Mouse (Mus musculus): ENCODE results near the gene Ide.

The Ide gene

DNA sequence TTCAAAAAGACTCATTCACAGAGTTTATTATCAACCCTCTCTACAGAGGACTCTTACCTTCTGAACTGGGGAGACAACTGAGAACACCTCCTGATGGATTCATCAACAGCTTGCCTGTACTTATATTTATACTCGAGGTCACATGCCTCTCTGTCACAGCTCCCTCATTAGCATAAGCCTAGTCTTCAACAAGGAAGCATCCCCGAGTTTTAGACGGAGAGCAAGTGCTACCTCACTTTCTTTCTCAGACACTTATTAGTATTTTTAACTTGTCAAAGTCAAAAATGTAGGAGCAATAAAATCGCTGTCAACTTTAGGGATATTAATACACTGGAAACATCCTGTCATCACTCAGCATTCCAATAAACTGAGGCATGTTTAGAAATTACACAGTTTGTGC, at the start of gene Ide:
Gene Ide, minus strand, starts transcription at position 101 of the 400 bp plus-strand sequence.
- DNase-seq, result no peak

DNA sequence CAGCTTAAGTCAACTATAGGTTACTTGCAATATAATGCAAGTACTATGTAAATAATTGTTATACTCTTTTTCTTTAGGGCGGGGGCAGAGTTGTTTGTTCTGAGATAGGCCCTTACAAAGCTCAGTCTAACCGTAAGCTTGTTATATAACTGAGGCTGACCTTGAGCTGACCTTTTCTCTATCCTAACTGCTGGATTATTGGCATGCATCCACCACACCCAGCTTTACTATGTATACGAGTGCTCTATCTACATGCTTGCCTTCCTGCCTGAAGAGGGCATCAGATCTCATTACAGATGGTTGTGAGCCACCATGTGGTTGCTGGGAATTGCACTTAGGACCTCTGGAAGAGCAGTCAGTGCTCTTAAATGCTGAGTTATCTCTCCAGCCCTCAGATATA, 48.5 kb upstream of the Ide start:
- DNase-seq, result no peak

DNA sequence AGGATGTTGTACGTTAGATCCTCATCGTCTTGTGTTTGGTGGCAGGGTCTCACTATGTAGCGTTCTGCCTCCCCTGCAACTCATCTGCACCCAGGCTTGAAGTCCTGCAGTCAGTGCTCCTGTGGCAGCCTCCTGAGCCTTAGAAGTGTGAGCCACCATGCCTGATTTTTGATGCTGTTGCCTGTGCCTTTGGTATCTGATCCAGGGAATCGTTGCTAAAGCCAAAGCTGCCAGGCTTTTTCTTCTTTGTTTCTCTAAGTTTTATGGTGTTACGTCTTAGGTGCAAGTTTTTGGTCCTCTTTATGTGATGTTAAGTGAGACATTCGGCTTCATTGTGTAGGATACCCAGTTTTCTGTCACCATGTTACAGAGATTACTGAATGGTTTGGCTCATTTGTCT, 41.2 kb upstream of the Ide start:
- DNase-seq, result no peak

DNA sequence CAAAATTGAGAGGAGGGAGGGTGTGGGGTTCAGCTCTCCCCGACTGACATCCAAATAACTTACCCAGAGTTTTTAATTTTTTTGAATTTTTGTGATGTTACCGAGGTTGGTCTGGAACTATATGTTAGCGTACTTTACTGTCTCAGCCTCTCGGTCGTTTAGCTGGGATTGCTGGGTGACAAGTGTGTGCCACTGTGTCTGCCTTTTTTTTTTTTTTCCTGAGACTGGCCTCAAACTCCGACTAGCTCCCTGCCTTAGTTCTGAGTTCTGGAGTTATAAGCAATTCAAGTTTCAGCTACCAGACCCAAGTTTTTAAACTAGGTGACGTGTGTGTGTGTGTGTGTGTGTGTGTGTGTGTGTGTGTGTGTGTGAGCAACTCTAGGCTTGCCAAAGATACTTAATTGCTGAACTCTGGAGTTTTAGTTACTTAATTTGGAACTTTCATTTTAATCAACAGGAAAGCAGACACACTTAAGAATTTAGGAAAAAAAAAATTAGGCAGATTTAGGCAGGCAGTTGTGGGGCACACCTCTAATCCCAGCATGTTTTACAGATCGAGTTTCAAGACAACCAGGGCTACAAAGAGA, 39.8 kb upstream of the Ide start:
- DNase-seq, result no peak

- no peak for DNase-seq
Observed at GRCm38 (mm10) chr19:37376841-37377240, 39.2 kb upstream of the Ide start.

DNA sequence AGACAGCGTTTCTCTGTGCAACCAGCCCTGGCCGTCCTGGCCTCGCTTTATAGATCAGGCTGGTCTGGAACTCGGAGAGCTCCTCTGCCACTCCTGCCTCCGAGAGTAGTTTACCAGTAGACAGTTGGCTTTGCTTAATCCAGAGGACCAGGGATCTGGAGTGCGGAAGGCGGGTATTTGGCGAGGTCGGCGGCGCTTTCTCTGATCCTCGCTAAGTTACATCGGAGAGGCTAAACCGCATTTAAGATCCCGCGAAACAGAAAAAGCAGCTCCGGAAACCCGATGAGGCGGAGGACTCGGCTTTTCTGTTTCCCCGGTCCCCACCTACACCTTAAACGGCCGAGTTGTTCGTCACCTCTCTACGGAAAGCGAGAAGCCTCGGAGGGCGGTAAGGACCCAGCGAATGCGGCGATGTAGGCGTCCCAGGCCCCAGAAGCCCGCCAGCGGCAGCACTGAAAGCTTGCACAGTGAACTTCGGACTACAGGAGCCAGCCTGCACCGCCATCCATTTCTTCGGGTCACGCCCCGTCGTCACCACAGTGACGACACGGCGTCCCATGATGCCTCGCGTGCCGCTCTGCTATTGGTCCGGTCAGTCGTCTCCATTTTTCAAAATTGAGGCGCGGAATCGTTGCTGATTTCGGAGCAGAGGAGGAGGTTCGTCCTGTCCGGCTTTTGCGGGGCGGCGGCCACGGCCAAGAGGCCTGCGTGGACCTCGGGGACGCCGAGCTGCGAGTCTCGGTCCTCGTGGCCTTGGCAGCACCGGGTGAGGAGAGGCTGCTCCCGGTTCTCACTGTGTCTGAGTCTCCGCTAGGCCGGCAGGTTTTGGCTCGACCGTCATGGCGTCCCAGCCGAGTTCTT, 38.3 kb upstream of the Ide start, which contains the start of gene Kif11:
Gene Kif11, plus strand, starts transcription at position 649 of the 861 bp plus-strand sequence.
- peak; percentile 98 for DNase-seq

DNA sequence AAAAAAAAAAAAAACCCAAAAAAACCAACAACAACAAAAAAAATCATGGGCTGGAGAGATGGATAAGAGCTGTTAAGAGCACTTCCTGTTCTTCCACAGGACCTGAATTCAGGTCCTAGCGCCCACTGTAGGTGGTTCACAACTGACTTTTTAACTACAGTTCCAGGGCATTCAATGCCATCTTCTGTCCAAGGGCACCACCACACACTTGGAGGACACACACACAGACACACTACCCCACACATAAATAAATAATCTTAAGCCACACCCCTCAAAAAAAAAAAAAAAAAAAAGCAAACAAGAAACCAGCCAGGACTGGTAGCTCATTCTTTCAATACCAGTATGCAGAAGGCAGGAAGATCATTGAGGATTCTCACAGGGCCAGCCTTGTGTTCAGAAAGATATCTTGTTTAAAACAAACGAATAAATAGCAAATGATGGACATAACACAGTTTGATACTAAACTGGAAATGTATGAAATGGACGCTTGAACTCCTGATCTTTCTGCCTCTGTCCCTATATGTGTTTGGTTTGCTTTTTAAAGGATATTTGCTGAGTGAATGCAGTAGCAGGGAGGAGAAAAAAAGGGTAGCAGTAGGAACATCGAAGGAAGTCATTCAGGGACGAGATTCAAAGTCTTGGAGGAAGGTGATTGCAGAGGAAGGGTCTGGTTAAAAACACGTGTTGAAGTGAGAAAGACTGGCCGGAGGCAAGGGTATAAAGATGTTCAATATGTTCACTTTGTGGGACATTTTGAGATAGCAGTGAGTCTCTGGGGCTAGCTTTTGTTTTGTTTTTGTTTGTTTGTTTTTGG, 37.5 kb upstream of the Ide start:
- DNase-seq, result no peak

GRCm38 (mm10) chr19:37370356-37370755, 32.7 kb upstream of the Ide start:
- peak; percentile 12 for DNase-seq

- DNase-seq, result no peak
Observed at GRCm38 (mm10) chr19:37369921-37370320, 32.3 kb upstream of the Ide start.

GRCm38 (mm10) chr19:37368990-37369389, 31.3 kb upstream of the Ide start:
- DNase-seq, result no peak

DNA sequence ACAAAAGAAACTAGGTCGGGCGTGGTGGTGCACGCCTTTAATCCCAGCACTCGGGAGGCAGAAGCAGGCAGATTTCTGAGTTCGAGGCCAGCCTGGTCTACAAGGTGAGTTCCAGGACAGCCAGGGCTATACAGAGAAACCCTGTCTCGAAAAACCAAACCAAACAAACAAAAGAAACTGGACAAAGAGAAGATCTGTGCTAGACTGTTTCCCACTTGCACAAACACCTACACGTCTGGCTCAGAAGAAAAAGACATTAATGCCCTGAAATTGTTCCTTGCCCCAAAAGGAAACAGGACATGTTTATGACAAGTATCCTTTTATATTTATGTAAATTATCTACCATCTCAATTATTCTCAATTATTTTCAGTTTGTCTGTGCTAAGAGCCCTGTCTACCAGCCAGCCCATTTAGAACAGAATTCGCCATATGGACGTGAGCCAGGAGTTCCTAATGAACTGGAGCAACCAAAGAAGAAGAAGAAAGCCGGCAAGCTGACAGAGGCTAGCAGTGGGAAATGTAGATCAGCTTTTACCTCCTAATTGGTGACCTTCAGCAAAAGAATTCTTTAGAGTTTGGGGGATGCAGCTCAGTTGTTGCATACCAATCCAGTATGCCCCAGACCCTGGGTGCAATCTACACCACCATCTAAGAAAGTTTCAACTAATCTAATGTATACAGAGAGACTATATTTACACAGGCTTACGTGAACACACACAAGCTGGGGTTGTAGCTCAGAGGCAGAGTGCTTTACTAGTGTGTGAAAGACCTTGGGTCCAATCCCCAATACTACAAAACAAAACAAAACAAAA, 25.7 kb upstream of the Ide start:
- no peak for DNase-seq

GRCm38 (mm10) chr19:37362545-37362944, 24.9 kb upstream of the Ide start:
- DNase-seq, result no peak

DNA sequence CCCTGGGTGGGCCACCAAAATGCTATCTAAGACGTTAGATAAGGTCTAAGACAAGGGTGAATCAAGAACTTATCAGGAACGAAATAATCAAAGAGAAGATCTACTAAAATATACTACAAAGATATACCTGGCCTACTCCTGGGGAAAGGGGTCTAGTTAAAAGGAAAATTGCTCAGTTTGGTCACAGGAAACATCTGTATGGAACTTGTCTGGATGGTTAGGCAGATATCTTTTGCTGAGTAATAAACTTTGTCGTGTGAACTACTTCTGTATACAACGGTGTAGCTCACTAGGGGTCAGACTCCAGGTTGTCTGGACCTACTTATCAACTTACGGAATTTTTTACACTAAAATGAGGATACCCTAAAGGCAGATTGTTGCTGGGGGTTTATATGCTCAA, 22.4 kb upstream of the Ide start:
- no peak for DNase-seq

- no peak for DNase-seq
Observed at GRCm38 (mm10) chr19:37353331-37353730, 15.7 kb upstream of the Ide start.

DNA sequence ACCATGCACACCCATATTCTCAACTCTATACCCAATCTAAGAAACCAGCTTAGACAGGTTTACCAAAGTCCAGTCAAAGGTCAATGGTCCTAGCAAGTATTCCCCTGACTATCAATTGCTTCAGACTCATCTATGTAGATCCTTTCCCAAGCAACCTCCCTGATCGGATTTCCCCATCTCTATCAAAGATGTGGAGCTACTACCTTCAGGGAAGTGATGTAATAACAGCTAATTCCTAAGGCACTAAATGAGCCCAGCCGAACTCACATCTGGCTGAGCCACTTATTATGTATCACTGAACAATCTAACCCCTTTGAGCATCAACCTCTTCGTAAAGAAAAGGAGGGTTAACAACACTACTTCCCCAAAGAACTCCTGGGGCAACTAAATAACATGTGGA, 15.1 kb upstream of the Ide start:
- DNase-seq, result no peak

- DNase-seq, result no peak
Observed at GRCm38 (mm10) chr19:37348952-37349351, 11.3 kb upstream of the Ide start.

DNA sequence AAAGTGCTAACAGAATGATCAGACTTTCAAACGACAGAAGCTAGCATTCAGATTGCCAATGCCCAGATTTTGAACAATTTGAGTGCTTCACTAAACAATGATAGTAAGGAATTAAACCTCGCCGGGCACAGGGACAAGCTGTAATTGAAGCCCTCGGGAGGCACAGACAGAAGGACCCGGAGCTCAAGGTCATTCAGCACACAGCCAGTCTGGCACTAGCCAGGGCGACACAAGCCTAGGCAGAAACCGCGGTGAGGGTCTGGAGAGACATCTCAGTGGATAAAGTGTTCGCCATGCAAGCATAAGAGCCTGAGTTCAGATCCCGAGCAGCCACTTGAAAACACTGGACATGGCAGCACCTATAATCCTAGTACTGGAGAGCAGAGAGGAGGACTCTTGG, 10.7 kb upstream of the Ide start:
- DNase-seq, result no peak

DNA sequence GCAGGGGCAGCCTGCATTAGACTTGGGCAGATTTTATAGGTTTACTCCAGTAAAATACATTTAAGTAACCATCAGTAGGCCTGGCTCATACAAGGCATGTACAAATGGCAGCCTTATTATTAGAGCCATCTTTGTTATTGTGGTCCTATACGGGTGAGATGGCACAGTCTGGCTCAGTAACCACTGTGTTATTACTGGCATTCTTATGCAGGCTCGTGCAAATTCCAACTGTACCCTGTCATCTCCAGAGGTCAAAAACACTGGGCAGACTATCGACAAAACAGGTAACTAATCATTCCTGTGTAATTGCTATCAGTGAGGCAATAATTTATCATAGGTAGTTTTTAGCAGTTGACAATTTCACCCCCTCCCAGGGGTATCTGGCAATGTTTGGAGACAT, 8.6 kb upstream of the Ide start:
- no peak for DNase-seq

DNA sequence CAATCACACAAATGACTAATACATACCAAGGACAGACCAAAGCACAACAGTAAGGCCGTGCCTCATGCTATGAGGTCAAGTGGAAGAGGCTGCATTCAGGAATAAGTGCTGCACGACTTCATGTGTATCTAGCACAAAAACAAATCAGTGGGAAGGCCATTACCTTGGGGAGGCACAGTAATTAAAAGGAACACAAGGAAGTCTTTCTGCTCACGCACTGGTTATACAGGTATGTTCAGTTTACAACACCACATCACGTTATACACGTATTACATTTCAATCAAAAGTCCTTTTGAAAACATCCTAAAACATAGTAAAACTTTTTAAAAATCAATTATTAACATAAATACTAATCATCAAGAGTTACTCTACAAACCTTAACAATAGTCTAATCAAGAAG, 6.2 kb upstream of the Ide start:
- no peak for DNase-seq

GRCm38 (mm10) chr19:37340931-37341330, 3.3 kb upstream of the Ide start:
- DNase-seq, result no peak

DNA sequence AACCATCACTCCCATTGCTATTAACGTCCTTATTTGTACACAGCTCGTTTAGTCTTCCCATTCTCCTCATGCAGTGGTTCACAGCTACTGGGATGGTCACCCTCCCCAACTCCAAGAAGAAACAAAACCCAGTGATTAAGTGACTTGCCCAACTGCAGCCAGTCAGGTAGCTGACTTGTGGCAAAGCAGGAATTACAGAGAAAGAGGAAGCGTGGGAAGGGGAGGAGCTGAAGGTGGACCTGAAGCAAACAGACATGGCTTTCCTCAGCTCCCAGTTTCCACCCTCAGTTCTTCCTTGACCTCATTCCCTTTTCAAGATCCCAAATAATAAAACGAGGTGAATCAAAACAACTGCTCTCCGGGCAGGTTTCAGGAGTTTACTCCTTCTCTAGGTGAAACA, 2.8 kb upstream of the Ide start:
- DNase-seq, result no peak

GRCm38 (mm10) chr19:37335392-37335791, 2.3 kb downstream of the Ide start:
- DNase-seq, result no peak

DNA sequence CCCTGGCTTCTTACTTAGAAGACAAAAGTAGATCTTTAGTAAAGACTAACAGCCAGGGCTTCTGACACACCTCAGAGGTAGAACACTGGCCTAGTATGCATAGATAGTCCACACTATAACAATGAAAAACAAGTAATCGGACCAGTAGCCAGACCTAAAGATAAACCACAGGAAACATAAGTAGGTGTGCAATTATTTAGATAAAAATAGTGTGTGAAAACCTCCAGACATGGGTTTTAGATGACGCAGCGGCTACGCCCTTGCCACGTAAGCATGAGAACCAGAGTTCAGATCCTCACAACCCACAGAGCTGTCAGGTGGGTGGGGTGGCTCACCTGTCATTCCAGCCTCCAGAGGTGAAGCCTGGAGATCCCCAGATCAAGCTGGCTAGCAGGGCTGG, 4.3 kb downstream of the Ide start:
- DNase-seq, result no peak
